Mouse (Mus musculus) hindbrain, postnatal 0 days (tissue): ENCODE measurements around the gene C5ar1. TPM values are rescaled to one million over a fixed set of nuclear protein-coding genes. Genes with fewer than 3 reads are reported as not detected.

ENCODE experiments used
- ATAC-seq: fragments of 200-750 bp; cut with Nextera tagmentation; 2 replicates; pipeline ENCODE4 v1.8.0; 2017; ENCODE audit warnings: mild to moderate bottlenecking, moderate TSS enrichment, moderate library complexity
- DNase-seq: peaks from one replicate; pipeline ENCODE4 v3.0.0-alpha.2; 2015; ENCODE audit warnings: low spot score
- H3K27ac ChIP-seq: fragments of 300-500 bp; sonication (generic); 2 replicates; pipeline ENCODE4 v1.5.1; 2014; ENCODE audit warnings: mild to moderate bottlenecking
- H3K27me3 ChIP-seq: fragments of 300-500 bp; sonication (generic); 2 replicates; pipeline ENCODE4 v1.6.1; 2014; ENCODE audit warnings: low read length, mixed read lengths; ENCODE audit not compliant: insufficient read depth
- H3K36me3 ChIP-seq: fragments of 300-500 bp; sonication (generic); 2 replicates; pipeline ENCODE4 v1.6.1; 2014; ENCODE audit warnings: low read length, mixed read lengths; ENCODE audit not compliant: insufficient read depth
- H3K4me1 ChIP-seq: fragments of 300-500 bp; sonication (generic); 2 replicates; pipeline ENCODE4 v1.6.1; 2014; ENCODE audit warnings: antibody characterized with exemption, low read length, mixed read lengths; ENCODE audit not compliant: insufficient read depth
- H3K4me2 ChIP-seq: fragments of 300-500 bp; sonication (generic); 2 replicates; pipeline ENCODE4 v1.6.1; 2014; ENCODE audit warnings: low read depth, mild to moderate bottlenecking, low read length, moderate library complexity, mixed read lengths
- H3K4me3 ChIP-seq: fragments of 300-500 bp; sonication (generic); 2 replicates; pipeline ENCODE4 v1.5.1; 2014; ENCODE audit warnings: low read length
- H3K9ac ChIP-seq: fragments of 300-500 bp; sonication (generic); replicated peaks from 2 replicates; pipeline ENCODE4 v1.6.1; 2014; ENCODE audit warnings: mild to moderate bottlenecking, low read length, moderate library complexity, mixed read lengths
- H3K9me3 ChIP-seq: fragments of 300-500 bp; sonication (generic); 2 replicates; pipeline ENCODE4 v1.6.1; 2016; ENCODE audit warnings: low read length, mixed read lengths
- CTCF ChIP-seq: IDR thresholded peaks from 2 replicates; pipeline ENCODE4 v1.5.1; 2016; ENCODE audit warnings: antibody characterized with exemption, control low read depth, low read depth
- WGBS: fragments of 180-500 bp; shearing (Covaris S2); extraction: QIAGEN DNeasy Blood & Tissue Kit; methylation state at CpG from one replicate; pipeline ENCODE4 v1.1.7; 2014; 5-methylcytosine and 5-hydroxymethylcytosine counted together
- polyA plus RNA-seq: library from polyadenylated mRNA; unstranded; fragments of >200 nt; fragmentation: Nextera tagmentation; extraction: Ambion mirVana; gene quantifications from 2 replicates; pipeline ENCODE4 v1.2.1, GENCODE M21; 2015
- total RNA-seq: library from RNA; depleted of rRNA; stranded (reverse); fragments of >200 nt; gene quantifications from 2 replicates; pipeline ENCODE4 v1.2.3, GENCODE M21; 2014; rRNA removed

C5ar1 gene
- total and polyA plus RNA-seq, 2 experiments from 2014 or later, result 1.5 to 1.9 TPM

GRCm38 (mm10) chr7:16201136-16201535, 58.2 kb downstream of the C5ar1 start:
- ATAC-seq, result no peak

GRCm38 (mm10) chr7:16198540-16198939, 60.8 kb downstream of the C5ar1 start:
- no peak for ATAC-seq
- no peak overlapping the region for H3K9ac ChIP-seq
- no peak overlapping the region for H3K4me3 ChIP-seq
- no peak for DNase-seq
- peaks cover 46% of the 10 kb centered on the region for H3K36me3 ChIP-seq
- H3K4me2 ChIP-seq, result no peak overlapping the region
- H3K27ac ChIP-seq, result no peak overlapping the region
- H3K27me3 ChIP-seq, result no peaks in the 10 kb centered on the region
- no peak for TF ChIP-seq CTCF
- WGBS, result 87% methylated on average over 11 of the region's 11 CpGs
- no peaks in the 10 kb centered on the region for H3K9me3 ChIP-seq
- H3K4me1 ChIP-seq, result no peaks in the 10 kb centered on the region

More at GRCm38 (mm10) chr7:16201136-16201535, 58.2 kb downstream of the C5ar1 start:
- H3K36me3 ChIP-seq, result peaks cover 62% of the 10 kb centered on the region
- TF ChIP-seq CTCF, result no peak
- no peaks in the 10 kb centered on the region for H3K9me3 ChIP-seq
- DNase-seq, result no peak
- 80% methylated on average over 6 of the region's 6 CpGs for WGBS
- H3K27me3 ChIP-seq, result no peaks in the 10 kb centered on the region
- no peak overlapping the region for H3K4me3 ChIP-seq
- H3K4me1 ChIP-seq, result no peaks in the 10 kb centered on the region
- H3K4me2 ChIP-seq, result no peak overlapping the region
- no peak overlapping the region for H3K9ac ChIP-seq
- no peak overlapping the region for H3K27ac ChIP-seq

- ATAC-seq (no peak), DNase-seq (no peak)
- no peaks in the 10 kb centered on the region for H3K9me3 ChIP-seq
- peaks cover 39% of the 10 kb centered on the region for H3K36me3 ChIP-seq
- WGBS, result 91% methylated on average over 5 of the region's 5 CpGs
- H3K27ac ChIP-seq, result no peak overlapping the region
- no peak overlapping the region for H3K9ac ChIP-seq
- TF ChIP-seq CTCF, result no peak
- no peaks in the 10 kb centered on the region for H3K27me3 ChIP-seq
- H3K4me2 ChIP-seq, result no peak overlapping the region
- H3K4me3 ChIP-seq, result no peak overlapping the region
- no peaks in the 10 kb centered on the region for H3K4me1 ChIP-seq
These were observed 62.2 kb downstream of the C5ar1 start for GRCm38 (mm10) chr7:16197166-16197565.

Other genes with a start within 250 kb of the C5ar1 start
- gene Bicra, start 211.6 kb downstream of the C5ar1 start, total RNA-seq, result 6.2 and 8.5 TPM in 2 replicates
- 3.4 and 3.8 TPM in 2 replicates for gene Bicra, start 211.6 kb downstream of the C5ar1 start, polyA plus RNA-seq
- gene Zfp541, start 197.7 kb downstream of the C5ar1 start, total RNA-seq, result 0.31 and 0.72 TPM in 2 replicates
- 0.15 and 0.24 TPM in 2 replicates for gene Zfp541, start 197.7 kb downstream of the C5ar1 start, polyA plus RNA-seq
- 413 and 441 TPM in 2 replicates for gene Napa, start 161.1 kb downstream of the C5ar1 start, total RNA-seq
- 253 and 256 TPM in 2 replicates for gene Napa, start 161.1 kb downstream of the C5ar1 start, polyA plus RNA-seq
- 33.3 and 41.7 TPM in 2 replicates for gene Kptn, start 139.6 kb downstream of the C5ar1 start, total RNA-seq
- 33.2 and 35.8 TPM in 2 replicates for gene Kptn, start 139.6 kb downstream of the C5ar1 start, polyA plus RNA-seq
- 78.6 and 79.4 TPM in 2 replicates for gene Slc8a2, start 129.7 kb downstream of the C5ar1 start, total RNA-seq
- 1.2 TPM in 2 replicates for gene Slc8a2, start 129.7 kb downstream of the C5ar1 start, polyA plus RNA-seq
- 76.6 and 81.3 TPM in 2 replicates for gene Meis3, start 84.5 kb downstream of the C5ar1 start, total RNA-seq
- 77.5 and 84.6 TPM in 2 replicates for gene Meis3, start 84.5 kb downstream of the C5ar1 start, polyA plus RNA-seq
- 21.1 and 25.0 TPM in 2 replicates for gene Dhx34, start 37.5 kb downstream of the C5ar1 start, total RNA-seq
- gene Dhx34, start 37.5 kb downstream of the C5ar1 start, polyA plus RNA-seq, result 9.1 and 9.4 TPM in 2 replicates
- 0.47 TPM in 1 of 2 replicates, not detected in the other for gene C5ar2, start 15.4 kb downstream of the C5ar1 start, total RNA-seq
- gene C5ar2, start 15.4 kb downstream of the C5ar1 start, polyA plus RNA-seq, result 0.11 and 0.18 TPM in 2 replicates
- 56.0 and 71.3 TPM in 2 replicates for gene Inafm1, start 14.1 kb upstream of the C5ar1 start, total RNA-seq
- gene Inafm1, start 14.1 kb upstream of the C5ar1 start, polyA plus RNA-seq, result 74.1 and 78.4 TPM in 2 replicates
- gene Ccdc9, start 27.3 kb upstream of the C5ar1 start, total RNA-seq, result 11.8 and 27.9 TPM in 2 replicates
- 13.4 and 14.8 TPM in 2 replicates for gene Ccdc9, start 27.3 kb upstream of the C5ar1 start, polyA plus RNA-seq
- gene Bbc3, start 48.9 kb upstream of the C5ar1 start, total RNA-seq, result 51.0 and 55.8 TPM in 2 replicates
- gene Bbc3, start 48.9 kb upstream of the C5ar1 start, polyA plus RNA-seq, result 32.2 and 33.3 TPM in 2 replicates
- 88.6 and 89.4 TPM in 2 replicates for gene Sae1, start 128.3 kb upstream of the C5ar1 start, total RNA-seq
- gene Sae1, start 128.3 kb upstream of the C5ar1 start, polyA plus RNA-seq, result 215 and 216 TPM in 2 replicates
- 36.8 and 38.2 TPM in 2 replicates for gene Zc3h4, start 141.4 kb upstream of the C5ar1 start, total RNA-seq
- 8.3 and 9.1 TPM in 2 replicates for gene Zc3h4, start 141.4 kb upstream of the C5ar1 start, polyA plus RNA-seq
- gene Tmem160, start 193.2 kb upstream of the C5ar1 start, total RNA-seq, result 71.7 and 72.6 TPM in 2 replicates
- gene Tmem160, start 193.2 kb upstream of the C5ar1 start, polyA plus RNA-seq, result 102 and 114 TPM in 2 replicates
- 9.0 and 13.9 TPM in 2 replicates for gene Npas1, start 218.2 kb upstream of the C5ar1 start, total RNA-seq
- gene Npas1, start 218.2 kb upstream of the C5ar1 start, polyA plus RNA-seq, result 7.6 and 7.9 TPM in 2 replicates